Mouse (Mus musculus) midbrain, embryonic 10.5 days (tissue): ENCODE data around the gene Snw1. TPM values are rescaled to one million over a fixed set of nuclear protein-coding genes. Genes with fewer than 3 reads are reported as not detected.
A peak's percentile ranks its signal among the peaks of the same experiment; 100 is the strongest.

Experiments
- DNase-seq: peaks from one replicate; pipeline ENCODE4 v3.0.0-alpha.2; 2017; ENCODE audit warnings: low spot score
- H3K27ac ChIP-seq: fragments of 300-500 bp; sonication (generic); replicated peaks from 2 replicates; pipeline ENCODE4 v1.5.1; 2016; ENCODE audit warnings: mild to moderate bottlenecking
- H3K27me3 ChIP-seq: fragments of 300-500 bp; sonication (generic); 2 replicates; pipeline ENCODE4 v1.6.1; 2016; ENCODE audit warnings: low read depth, mild to moderate bottlenecking; ENCODE audit not compliant: poor library complexity, severe bottlenecking
- H3K36me3 ChIP-seq: fragments of 300-500 bp; sonication (generic); 2 replicates; pipeline ENCODE4 v1.6.1; 2016; ENCODE audit warnings: mild to moderate bottlenecking, moderate library complexity
- H3K4me1 ChIP-seq: fragments of 300-500 bp; sonication (generic); 2 replicates; pipeline ENCODE4 v1.6.1; 2016
- H3K4me3 ChIP-seq: fragments of 300-500 bp; sonication (generic); 2 replicates; pipeline ENCODE4 v1.5.1; 2016; ENCODE audit warnings: mild to moderate bottlenecking, moderate library complexity
- H3K9me3 ChIP-seq: fragments of 300-500 bp; sonication (generic); replicated peaks from 2 replicates; pipeline ENCODE4 v1.6.1; 2016; ENCODE audit warnings: mild to moderate bottlenecking
- WGBS: fragments of 180-500 bp; shearing (Covaris S2); methylation state at CpG from one replicate; pipeline ENCODE4 v1.1.7; 2016; 5-methylcytosine and 5-hydroxymethylcytosine counted together
- polyA plus RNA-seq: library from polyadenylated mRNA; unstranded; fragments of >200 nt; fragmentation: Nextera tagmentation; extraction: Ambion mirVana; gene quantifications from 2 replicates; pipeline ENCODE4 v1.2.1, GENCODE M21; 2016

Snw1 gene
- polyA plus RNA-seq, 1 experiment from 2014 or later = 161 TPM

DNA sequence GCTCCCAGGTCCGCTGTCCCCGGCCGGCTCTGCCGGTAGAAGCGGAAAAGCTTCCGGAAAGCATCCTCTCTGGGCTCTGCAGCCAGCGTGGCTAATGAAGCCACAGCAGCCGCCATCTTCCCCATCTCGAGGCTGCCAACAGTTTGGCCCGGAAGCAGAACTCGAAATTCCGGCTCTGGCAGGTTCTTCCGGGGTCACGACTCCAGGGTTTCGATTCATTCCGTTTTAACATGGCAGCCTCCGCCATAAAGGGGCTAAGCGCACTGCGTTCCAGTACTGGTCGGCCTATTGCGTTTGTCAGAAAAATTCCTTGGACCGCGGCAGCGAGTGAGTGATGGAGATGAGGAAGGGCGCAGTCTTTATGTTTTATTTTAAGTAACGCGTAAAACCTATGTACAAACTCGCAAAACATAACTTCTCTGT is 28.4 kb downstream of the Snw1 start, which contains the start of the genes Slirp and Alkbh1:
Slirp (plus strand) TSS at position 197 of the 423 bp plus-strand sequence.
Alkbh1 (minus strand) TSS at position 318 of the 423 bp plus-strand sequence.
- H3K4me3 ChIP-seq = peak within 1 kb of the TSS; percentile 98
- under 1% methylated on average over 28 of the region's 28 CpGs for WGBS
- peak within 1 kb of the TSS; percentile 98 for H3K27ac ChIP-seq
- no peaks in the 10 kb centered on the region for H3K9me3 ChIP-seq
- H3K4me1 ChIP-seq = peaks cover 23% of the 10 kb centered on the region
- no peaks in the 10 kb centered on the region for H3K27me3 ChIP-seq
- H3K36me3 ChIP-seq = peaks cover 59% of the 10 kb centered on the region
- DNase-seq = peak; percentile 90

DNA sequence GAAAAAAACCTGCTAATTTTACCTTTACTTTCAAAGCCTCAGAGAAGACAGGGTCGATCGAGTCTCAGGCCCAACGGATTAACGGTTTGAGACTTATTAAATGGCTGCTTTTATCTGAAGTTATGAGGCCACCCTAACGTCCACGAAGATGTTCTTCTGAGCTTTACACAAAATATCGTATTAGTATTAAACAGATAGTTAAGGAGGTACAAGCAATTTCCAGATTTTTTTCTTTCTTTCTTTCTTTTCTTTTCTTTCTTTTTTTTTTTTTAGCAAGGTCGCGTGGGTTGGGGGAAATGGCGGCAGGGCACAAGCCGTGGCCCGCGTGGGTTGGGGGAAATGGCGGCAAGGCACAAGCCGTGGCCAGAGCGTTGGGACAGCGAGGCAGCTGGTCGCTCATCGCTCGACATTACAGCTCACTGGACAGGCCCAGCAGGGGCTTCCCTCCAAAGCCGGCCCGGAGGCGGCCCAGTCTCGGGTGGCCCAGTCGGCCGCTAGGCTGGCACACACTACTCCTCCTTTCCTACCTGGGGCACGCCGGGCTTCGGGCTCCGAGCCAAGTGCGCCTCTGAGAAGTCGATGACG is 28.9 kb downstream of the Snw1 start:
- under 1% methylated on average over 33 of the region's 33 CpGs for WGBS
- Histone ChIP-seq H3K4me1 (peaks cover 23% of the 10 kb centered on the region), H3K36me3 (peaks cover 59% of the 10 kb centered on the region), H3K27ac (peak overlapping the region; percentile 98), H3K4me3 (peak overlapping the region; percentile 98), H3K9me3 (no peaks in the 10 kb centered on the region), H3K27me3 (no peaks in the 10 kb centered on the region)
- no peak for DNase-seq

DNA sequence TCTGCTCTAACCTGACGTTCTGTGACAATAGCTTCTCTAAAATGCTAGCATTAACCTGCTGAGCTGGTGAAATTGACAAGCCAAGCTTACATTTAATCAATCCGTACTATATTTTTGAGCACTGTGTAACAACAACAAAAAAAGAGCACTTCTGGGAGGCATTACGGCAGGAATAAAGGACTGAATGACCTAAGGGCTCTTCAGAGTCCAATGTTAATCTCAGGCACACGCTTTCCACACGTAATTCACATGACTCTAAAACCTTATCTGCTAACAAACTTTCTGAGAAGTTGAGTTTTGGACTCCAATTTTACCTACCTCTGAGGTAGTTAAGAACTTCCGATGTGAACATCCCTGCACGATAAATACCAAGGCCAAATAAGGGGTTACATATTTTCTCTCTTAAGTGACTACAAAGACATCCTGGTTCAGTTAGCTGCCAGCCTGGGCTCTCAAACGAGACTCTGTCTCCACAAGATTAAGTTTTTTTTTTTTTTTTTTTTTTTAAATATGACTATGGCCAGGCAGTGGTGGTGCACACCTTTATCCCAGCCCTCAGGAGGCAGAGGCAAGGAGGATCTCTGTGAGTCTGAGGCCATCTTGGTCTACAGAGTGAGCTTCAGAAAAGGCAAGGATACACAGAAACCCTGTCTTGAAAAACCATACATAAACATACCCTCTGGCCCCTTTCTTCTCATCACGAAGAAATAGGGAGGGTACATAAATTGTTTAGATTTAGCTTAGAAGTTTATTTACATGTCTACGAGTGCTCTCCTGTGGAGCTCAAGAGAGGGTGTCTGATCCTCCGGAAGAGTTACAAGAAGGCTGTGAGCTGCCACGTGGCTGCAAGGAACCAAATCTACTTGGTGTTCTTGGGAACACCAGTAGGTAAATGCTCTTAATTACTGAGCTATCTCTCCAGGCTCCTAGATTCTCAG is 29.6 kb downstream of the Snw1 start:
- Histone ChIP-seq H3K27me3 (no peaks in the 10 kb centered on the region), H3K4me3 (peak overlapping the region; percentile 98), H3K36me3 (peaks cover 59% of the 10 kb centered on the region), H3K4me1 (peaks cover 23% of the 10 kb centered on the region), H3K9me3 (no peaks in the 10 kb centered on the region), H3K27ac (peak overlapping the region; percentile 98)
- DNase-seq = peak; percentile 28
- WGBS = 42% methylated on average over 12 of the region's 12 CpGs

DNA sequence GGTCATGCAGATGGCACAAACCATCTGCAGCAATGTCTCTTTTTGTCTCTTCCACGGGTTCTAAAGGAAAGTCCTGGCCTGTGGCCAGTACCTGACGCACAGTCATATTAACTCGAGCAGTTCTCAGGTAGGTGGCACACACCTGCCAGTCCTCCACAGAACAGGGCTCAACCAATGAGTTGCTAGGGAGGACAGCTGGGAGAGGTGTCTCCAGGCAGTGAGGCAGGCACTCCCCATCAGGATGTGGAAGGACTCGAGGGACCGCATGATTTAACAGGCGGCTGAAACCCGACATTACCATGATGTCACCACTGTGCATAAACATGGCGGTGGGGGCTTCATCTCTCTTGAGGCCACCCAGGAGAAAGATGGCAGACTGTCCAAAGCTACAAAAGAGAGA is 43.2 kb downstream of the Snw1 start:
- peaks cover 99% of the 10 kb centered on the region for H3K36me3 ChIP-seq
- no peaks in the 10 kb centered on the region for H3K9me3 ChIP-seq
- no peak overlapping the region for H3K27ac ChIP-seq
- no peak for DNase-seq
- H3K27me3 ChIP-seq = no peaks in the 10 kb centered on the region
- 91% methylated on average over 8 of the region's 8 CpGs for WGBS
- H3K4me1 ChIP-seq = peaks cover 8% of the 10 kb centered on the region; the same call in 1 of the 2 replicates
- H3K4me3 ChIP-seq = no peak overlapping the region

DNA sequence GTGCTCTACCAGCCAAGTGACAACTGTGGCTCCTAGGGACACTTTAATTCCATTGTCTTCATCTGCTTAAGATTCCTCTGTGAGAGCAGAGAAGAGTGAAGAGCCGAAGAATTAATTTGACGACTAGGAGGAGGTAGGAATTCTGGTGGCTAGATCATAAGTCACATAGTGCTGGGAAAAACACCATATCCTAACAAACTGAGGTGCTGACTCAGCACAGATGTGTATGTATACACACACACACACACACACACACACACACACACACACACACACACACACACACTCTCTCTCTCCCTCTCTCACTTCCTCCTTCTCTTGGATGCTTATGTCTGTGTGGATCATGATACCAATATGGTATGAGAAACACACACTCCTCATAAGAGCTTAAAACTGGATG is 43.8 kb downstream of the Snw1 start:
- Histone ChIP-seq H3K9me3 (no peaks in the 10 kb centered on the region), H3K4me3 (no peak overlapping the region), H3K36me3 (peaks cover 99% of the 10 kb centered on the region), H3K27ac (no peak overlapping the region), H3K4me1 (peaks cover 8% of the 10 kb centered on the region; the same call in 1 of the 2 replicates), H3K27me3 (no peaks in the 10 kb centered on the region)
- no peak for DNase-seq
- 88% methylated on average over 2 of the region's 2 CpGs for WGBS

DNA sequence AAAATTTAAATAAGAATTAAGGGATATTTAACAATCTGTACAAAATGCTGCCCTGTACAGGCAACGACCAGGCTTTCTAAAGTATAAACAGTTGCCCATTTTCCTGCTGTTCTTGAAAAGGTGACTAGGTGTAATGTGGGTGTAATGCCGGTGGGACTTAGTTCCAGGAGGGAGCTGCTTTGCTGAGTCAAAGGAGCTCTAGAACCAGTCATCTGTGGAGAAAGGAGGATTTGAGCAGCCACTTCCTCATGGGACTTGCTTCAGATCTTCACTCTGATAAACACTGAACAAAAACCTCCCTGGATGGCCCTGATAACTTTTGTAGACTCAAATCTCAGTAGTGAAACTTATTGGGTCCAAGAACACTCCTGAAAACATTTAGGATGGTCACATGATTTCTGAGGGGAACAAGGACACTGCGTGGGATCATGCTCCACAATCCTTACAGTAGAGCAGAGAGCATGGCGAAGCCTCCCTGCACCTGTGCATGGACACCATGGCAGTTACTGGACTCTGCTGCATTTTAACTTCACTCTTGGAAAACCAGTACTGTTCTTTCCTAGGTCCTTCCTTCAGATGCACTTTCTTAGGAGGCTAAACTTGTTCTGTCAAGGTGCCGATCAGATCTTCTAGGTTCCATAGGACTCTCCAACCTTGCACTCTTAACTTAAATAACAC is 45.6 kb downstream of the Snw1 start:
- Histone ChIP-seq H3K9me3 (no peaks in the 10 kb centered on the region), H3K27ac (no peak overlapping the region), H3K36me3 (peaks cover 98% of the 10 kb centered on the region), H3K4me3 (no peak overlapping the region), H3K27me3 (no peaks in the 10 kb centered on the region), H3K4me1 (peaks cover 8% of the 10 kb centered on the region; the same call in 1 of the 2 replicates)
- 93% methylated on average over 5 of the region's 5 CpGs for WGBS
- no peak for DNase-seq

DNA sequence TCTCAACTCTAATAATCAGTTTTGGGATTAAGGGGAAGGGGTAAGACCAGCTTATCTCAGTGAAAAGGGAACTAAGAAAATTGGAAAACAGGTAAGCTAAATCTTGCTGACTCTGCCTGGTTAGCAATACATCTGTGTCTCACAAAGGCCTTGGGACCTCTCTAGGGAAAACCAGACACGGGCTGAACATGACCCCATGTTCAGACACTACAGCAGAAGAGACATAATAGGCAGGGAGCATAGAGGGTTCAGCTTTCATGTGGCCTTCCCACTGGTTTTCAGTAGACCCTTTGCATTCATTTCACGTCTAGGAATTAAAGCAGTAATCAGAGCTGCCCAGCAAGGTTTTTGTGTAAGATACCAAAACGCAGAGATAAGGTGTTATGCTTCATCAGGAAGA is 47.6 kb downstream of the Snw1 start:
- no peak overlapping the region for H3K4me3 ChIP-seq
- DNase-seq = no peak
- H3K36me3 ChIP-seq = peaks cover 78% of the 10 kb centered on the region
- 30% methylated on average over 3 of the region's 3 CpGs for WGBS
- no peaks in the 10 kb centered on the region for H3K27me3 ChIP-seq
- no peaks in the 10 kb centered on the region for H3K9me3 ChIP-seq
- no peak overlapping the region for H3K27ac ChIP-seq
- peaks cover 13% of the 10 kb centered on the region for H3K4me1 ChIP-seq

DNA sequence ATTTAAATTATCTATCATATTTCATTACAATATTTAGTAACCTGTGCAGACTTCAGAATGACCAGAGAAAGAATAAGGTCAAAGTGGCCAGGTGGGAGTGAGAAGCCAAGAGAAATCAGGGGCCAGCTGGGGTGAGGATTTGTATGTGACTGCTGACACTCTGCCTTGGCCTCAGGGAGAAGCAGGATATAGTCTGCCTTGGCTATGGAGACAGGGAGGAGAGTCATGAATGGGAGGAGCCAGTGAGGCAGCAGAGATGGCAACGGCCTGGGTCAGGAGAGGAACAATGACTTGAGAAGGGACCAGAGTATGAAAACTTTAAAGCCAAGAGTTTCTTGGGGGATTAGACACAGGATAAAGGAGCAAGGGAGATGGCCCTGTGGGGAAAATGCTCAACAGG is 48.4 kb downstream of the Snw1 start:
- no peaks in the 10 kb centered on the region for H3K9me3 ChIP-seq
- no peaks in the 10 kb centered on the region for H3K27me3 ChIP-seq
- peaks cover 21% of the 10 kb centered on the region for H3K4me1 ChIP-seq
- H3K27ac ChIP-seq = no peak overlapping the region
- WGBS = 46% methylated on average over 1 of the region's 1 CpGs
- no peak for DNase-seq
- peaks cover 70% of the 10 kb centered on the region for H3K36me3 ChIP-seq
- H3K4me3 ChIP-seq = no peak overlapping the region

DNA sequence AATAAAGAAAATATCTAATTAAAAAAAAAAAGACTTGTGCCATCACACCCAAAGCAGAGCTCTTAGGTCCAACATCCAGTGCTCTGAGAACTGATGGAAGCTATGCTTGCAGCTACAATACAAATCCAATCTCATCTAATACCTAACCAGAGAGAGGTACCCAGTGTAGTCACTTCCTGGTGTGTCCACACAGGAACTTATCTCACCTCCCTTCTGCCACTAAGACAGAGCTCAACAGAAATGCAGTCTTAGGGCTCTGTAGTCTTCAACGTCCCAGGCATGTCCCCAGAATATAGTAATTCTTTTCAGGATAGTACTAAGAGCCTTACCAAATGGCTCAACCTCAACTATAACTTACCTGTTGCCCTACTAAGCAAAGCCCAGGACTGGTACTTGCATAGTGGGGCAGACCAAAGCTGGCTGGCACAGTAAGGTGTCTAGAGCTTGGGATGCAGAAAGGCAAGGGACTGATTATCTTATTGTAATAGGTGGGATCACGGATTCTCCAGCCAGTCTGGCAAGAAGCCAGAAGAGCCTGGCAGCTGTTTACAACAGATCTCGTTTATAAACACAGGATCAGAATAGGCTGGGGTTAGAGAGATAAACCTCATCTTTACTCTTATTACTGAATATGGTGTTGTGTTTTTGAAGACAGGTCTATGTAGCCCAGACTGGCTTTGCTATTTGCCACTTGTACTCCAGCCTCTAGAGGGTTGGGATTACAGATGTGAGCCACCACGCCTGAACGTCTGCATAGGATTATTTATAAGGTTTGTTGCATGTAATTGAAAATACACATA is 50.2 kb downstream of the Snw1 start:
- Histone ChIP-seq H3K4me1 (peaks cover 22% of the 10 kb centered on the region), H3K9me3 (no peaks in the 10 kb centered on the region), H3K36me3 (peaks cover 52% of the 10 kb centered on the region), H3K4me3 (no peak overlapping the region), H3K27me3 (no peaks in the 10 kb centered on the region), H3K27ac (no peak overlapping the region)
- WGBS = 91% methylated on average over 5 of the region's 5 CpGs
- DNase-seq = no peak

DNA sequence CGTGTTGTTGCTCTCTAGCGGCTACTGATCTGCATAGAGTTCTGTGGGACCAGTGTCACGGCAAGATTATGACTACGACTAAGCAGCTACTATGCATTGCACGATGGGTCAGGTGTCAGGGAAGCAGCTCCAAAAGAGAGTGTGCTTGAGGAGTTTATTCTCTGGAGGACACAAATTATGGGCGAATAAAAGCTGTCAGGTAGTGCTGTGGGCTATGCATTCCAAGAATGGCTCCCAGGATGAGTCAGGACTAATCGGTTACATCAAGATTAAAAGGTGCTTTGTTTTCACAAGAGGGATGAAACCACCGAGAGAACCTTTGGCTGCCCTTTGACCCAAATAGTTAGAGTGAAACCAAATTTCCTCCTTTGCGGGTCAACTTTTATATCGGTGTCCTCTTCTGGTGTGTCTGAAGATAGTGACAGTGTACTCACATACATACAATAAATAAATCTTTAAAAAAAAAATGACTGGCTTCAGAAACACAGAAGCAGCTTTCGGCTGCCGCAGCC is 52.0 kb downstream of the Snw1 start:
- Histone ChIP-seq H3K27me3 (no peaks in the 10 kb centered on the region), H3K36me3 (peaks cover 33% of the 10 kb centered on the region), H3K4me3 (no peak overlapping the region), H3K9me3 (no peaks in the 10 kb centered on the region), H3K27ac (peak overlapping the region; percentile 49; the same call in 1 of the 2 replicates), H3K4me1 (peaks cover 22% of the 10 kb centered on the region)
- WGBS = 82% methylated on average over 12 of the region's 12 CpGs
- DNase-seq = no peak

DNA sequence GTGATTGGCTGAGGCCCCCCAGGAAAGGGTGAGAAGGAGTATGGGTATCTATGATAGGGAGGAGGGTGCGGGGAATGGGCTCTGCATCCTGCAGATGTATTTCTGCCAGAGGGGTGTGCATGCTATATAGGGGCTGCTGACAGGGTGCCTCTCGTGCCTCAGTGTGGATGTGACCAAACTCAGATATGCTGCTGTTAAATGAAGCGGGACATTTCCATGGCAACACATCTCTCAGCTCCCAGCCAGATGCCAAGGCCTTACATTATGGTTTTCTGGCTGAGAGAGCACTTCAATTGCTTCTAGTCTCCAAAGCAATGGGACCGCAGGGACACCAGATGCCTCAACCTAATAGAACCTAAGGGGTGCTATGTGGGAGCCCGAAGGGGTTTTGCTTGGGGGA is 53.2 kb downstream of the Snw1 start:
- H3K9me3 ChIP-seq = no peaks in the 10 kb centered on the region
- H3K36me3 ChIP-seq = peaks cover 23% of the 10 kb centered on the region
- H3K27ac ChIP-seq = peak overlapping the region; percentile 49
- 74% methylated on average over 5 of the region's 5 CpGs for WGBS
- no peak overlapping the region for H3K4me3 ChIP-seq
- H3K4me1 ChIP-seq = peaks cover 15% of the 10 kb centered on the region
- H3K27me3 ChIP-seq = no peaks in the 10 kb centered on the region
- peak; percentile 18 for DNase-seq

DNA sequence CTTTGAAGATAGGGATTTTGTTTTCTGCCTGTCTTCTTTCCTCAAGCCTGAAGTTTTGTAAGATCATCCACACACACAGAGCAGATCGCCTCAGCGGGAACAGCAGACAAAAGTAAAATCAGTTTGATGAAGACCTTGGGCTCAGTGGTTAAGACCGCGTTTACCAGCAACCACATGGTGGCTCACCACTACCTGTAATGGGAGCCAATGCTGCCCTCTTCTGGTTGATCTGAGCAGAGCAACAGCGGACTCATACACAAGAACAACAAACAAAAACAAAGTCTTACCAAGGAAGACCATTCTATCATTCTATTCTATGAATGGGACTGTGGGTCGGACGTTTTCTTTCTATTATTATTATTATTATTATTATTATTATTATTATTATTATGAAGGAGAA is 55.4 kb downstream of the Snw1 start:
- 37% methylated on average over 7 of the region's 7 CpGs for WGBS
- no peak overlapping the region for H3K27ac ChIP-seq
- H3K27me3 ChIP-seq = no peaks in the 10 kb centered on the region
- H3K9me3 ChIP-seq = no peaks in the 10 kb centered on the region
- H3K36me3 ChIP-seq = peaks cover 1% of the 10 kb centered on the region; the same call in 1 of the 2 replicates
- peak; percentile 52 for DNase-seq
- H3K4me1 ChIP-seq = peaks cover 15% of the 10 kb centered on the region
- H3K4me3 ChIP-seq = no peak overlapping the region
